Mouse (Mus musculus) kidney, postnatal 14 days (tissue): Measurements from ENCODE around the gene Plcxd3.
"Not testable (repeated sequence)": the region's sequence is repeated elsewhere in the genome, so short reads cannot be mapped to it uniquely, and the experiment has no call there.

Source experiments
- DNase-seq: peaks from one replicate; pipeline ENCODE4 v3.0.0; 2022; ENCODE audit warnings: mixed read lengths

Gene Plcxd3

GRCm38 (mm10) chr15:4561431-4561970, 186.2 kb downstream of the Plcxd3 start:
- peak; percentile 7 for DNase-seq

GRCm38 (mm10) chr15:4595521-4595920, 220.2 kb downstream of the Plcxd3 start:
- not testable (repeated sequence) for DNase-seq

GRCm38 (mm10) chr15:4598661-4599060, 223.4 kb downstream of the Plcxd3 start:
- not testable (repeated sequence) for DNase-seq

GRCm38 (mm10) chr15:4599331-4599730, 224.0 kb downstream of the Plcxd3 start:
- not testable (repeated sequence) for DNase-seq

DNA sequence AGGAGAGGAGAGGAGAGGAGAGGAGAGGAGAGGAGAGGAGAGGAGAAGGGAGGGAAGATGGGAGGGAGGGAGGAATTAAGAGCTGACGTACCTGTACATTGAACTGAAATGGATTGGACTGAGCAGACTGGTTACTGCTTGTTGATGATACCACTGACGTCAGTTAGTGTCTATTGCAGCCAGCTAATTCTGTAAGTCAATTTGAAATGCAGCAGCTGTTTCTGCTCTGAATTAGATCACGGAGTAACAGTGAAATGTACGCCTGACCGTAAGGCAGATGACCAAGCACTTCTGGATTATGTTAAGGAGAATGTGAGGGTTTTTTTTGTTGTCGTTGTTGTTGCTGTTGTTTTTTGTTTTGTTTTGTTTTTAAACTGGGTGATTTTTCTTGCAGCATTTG, 230.3 kb downstream of the Plcxd3 start:
- DNase-seq = peak; percentile 9
